Mouse (Mus musculus): Measurements from ENCODE around the gene Sun1. TPM values are rescaled to one million over a fixed set of nuclear protein-coding genes. Genes with fewer than 3 reads are reported as not detected.

Sun1 gene
- polyA plus RNA-seq, 1 experiment, result 49.0 TPM

- H3K4me3 ChIP-seq (ENCODE audit: insufficient read depth, low read length), result no peak overlapping the region
- TF ChIP-seq POLR2A (IDR thresholded peaks at IDR 0.05; ENCODE audit: low read depth, low read length) (no peak), CTCF (IDR thresholded peaks at IDR 0.05; ENCODE audit: borderline replicate concordance, insufficient read depth, low read length) (no peak)
- H3K4me1 ChIP-seq (ENCODE audit: control insufficient read depth, insufficient read depth, low read length), result no peaks in the 10 kb centered on the region
- H3K27ac ChIP-seq (ENCODE audit: insufficient read depth, low read length), result no peak overlapping the region
Measured at GRCm38 (mm10) chr5:139288591-139288990, 88.2 kb downstream of the Sun1 start.

GRCm38 (mm10) chr5:139290467-139291259 is 90.2 kb downstream of the Sun1 start:
- H3K4me1 ChIP-seq (ENCODE audit: control insufficient read depth, insufficient read depth, low read length), result no peaks in the 10 kb centered on the region

DNA sequence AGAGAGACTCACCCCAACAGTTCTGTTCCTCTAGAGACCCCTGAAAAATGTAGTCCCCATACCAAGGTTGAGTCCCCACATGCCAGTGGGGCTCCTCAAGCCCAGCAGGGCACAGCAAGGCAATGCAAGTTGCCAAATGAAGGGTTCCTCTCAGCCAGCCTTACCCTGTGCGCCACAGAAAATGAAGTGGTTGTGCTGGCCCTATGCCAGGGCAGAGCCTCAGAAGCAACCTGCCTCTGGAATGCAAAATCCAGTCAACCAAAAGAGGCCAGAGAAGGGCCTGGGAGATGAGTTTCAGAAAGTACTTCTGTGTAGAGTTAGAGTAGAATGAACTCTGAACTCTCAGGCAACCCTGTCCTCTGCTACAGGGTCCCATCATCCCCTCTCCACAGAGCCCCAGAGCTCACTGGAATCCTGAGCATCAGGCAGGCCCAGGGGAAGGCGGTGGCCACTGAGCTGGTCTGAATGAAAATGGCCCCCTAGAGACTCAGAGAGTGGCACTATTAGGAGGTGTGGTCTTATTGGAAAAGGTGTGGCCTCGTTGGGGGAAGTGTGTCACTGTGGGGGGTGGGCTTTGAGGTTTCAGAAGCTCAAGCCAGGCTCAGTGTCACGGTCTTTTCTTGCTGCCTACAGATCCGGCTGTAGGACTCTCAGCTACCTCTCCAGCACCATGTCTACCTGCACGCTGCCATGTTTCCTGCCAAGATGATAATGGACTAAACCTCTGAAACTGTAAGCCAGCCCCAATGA is 91.5 kb downstream of the Sun1 start:
- no peak overlapping the region for H3K27ac ChIP-seq (ENCODE audit: insufficient read depth, low read length)
- TF ChIP-seq CTCF (IDR thresholded peaks at IDR 0.05; ENCODE audit: borderline replicate concordance, insufficient read depth, low read length) (no peak), POLR2A (IDR thresholded peaks at IDR 0.05; ENCODE audit: low read depth, low read length) (no peak)
- H3K4me3 ChIP-seq (ENCODE audit: insufficient read depth, low read length), result no peak overlapping the region
- no peaks in the 10 kb centered on the region for H3K4me1 ChIP-seq (ENCODE audit: control insufficient read depth, insufficient read depth, low read length)

More at GRCm38 (mm10) chr5:139290467-139291259, 90.2 kb downstream of the Sun1 start:
- H3K27ac ChIP-seq (ENCODE audit: insufficient read depth, low read length), result no peak overlapping the region
- H3K4me3 ChIP-seq (ENCODE audit: insufficient read depth, low read length), result no peak overlapping the region
- TF ChIP-seq CTCF (IDR thresholded peaks at IDR 0.05; ENCODE audit: borderline replicate concordance, insufficient read depth, low read length), result no peak
- no peak for TF ChIP-seq POLR2A (IDR thresholded peaks at IDR 0.05; ENCODE audit: low read depth, low read length)

GRCm38 (mm10) chr5:139294089-139294488 is 93.7 kb downstream of the Sun1 start:
- TF ChIP-seq CTCF (IDR thresholded peaks at IDR 0.05; ENCODE audit: borderline replicate concordance, insufficient read depth, low read length) (no peak), POLR2A (IDR thresholded peaks at IDR 0.05; ENCODE audit: low read depth, low read length) (no peak)
- Histone ChIP-seq H3K4me3 (ENCODE audit: insufficient read depth, low read length) (no peak overlapping the region), H3K27ac (ENCODE audit: insufficient read depth, low read length) (no peak overlapping the region), H3K4me1 (ENCODE audit: control insufficient read depth, insufficient read depth, low read length) (no peaks in the 10 kb centered on the region)

DNA sequence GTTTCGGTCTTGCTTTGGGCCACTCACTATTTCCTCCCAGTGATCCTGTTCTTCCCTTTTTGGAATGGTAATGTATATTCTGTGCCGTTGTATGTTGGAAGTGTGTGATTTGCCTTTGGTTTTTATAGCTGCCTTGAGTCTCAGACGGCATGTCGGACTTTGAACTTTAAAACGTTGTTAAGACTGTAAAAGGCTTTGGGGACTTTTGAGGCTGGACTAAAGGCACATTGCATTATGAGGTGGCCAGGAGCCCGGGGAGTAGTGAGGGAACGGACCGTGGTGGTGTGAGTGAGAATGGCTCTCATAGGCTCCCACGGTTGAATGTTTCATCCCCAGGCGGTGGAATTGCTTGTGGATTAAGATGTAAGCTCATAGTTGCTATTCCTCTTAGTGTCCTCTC is 96.7 kb downstream of the Sun1 start:
- H3K27ac ChIP-seq (ENCODE audit: insufficient read depth, low read length), result no peak overlapping the region
- TF ChIP-seq CTCF (IDR thresholded peaks at IDR 0.05; ENCODE audit: borderline replicate concordance, insufficient read depth, low read length), result no peak
- TF ChIP-seq POLR2A (IDR thresholded peaks at IDR 0.05; ENCODE audit: low read depth, low read length), result no peak
- H3K4me1 ChIP-seq (ENCODE audit: control insufficient read depth, insufficient read depth, low read length), result no peaks in the 10 kb centered on the region
- no peak overlapping the region for H3K4me3 ChIP-seq (ENCODE audit: insufficient read depth, low read length)

DNA sequence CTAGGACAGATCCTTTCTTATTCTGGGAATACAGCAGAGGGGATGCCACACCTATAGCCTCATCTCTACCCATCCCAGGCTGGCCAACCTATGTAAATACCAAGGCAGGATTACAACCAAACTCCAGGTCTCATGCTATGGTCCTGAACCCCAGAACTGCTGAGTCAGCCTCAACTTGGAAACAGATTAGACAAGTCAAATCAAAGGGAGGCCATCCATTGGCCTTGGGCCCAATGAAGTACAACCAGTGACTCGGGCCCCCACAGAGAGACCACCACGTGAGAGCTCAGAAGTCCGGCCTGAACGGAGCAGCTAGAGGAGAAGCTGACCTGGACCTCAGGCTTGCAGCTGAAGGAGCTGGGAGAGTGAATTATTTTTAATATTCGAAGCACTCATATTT is 97.3 kb downstream of the Sun1 start:
- no peak for TF ChIP-seq POLR2A (IDR thresholded peaks at IDR 0.05; ENCODE audit: low read depth, low read length)
- no peak for TF ChIP-seq CTCF (IDR thresholded peaks at IDR 0.05; ENCODE audit: borderline replicate concordance, insufficient read depth, low read length)
- no peak overlapping the region for H3K27ac ChIP-seq (ENCODE audit: insufficient read depth, low read length)
- no peaks in the 10 kb centered on the region for H3K4me1 ChIP-seq (ENCODE audit: control insufficient read depth, insufficient read depth, low read length)
- no peak overlapping the region for H3K4me3 ChIP-seq (ENCODE audit: insufficient read depth, low read length)

Other genes starting within 250 kb of the Sun1 start
- 32.4 and 43.2 TPM in 2 replicates for gene Pdgfa, start 203.3 kb upstream of the Sun1 start, polyA plus RNA-seq (2011; ENCODE audit: insufficient read length, low read depth, missing spikeins)
- gene Prkar1b, start 50.6 kb upstream of the Sun1 start, polyA plus RNA-seq (2011; ENCODE audit: insufficient read length, low read depth, missing spikeins), result 20.4 and 31.4 TPM in 2 replicates
- 8.5 and 10.2 TPM in 2 replicates for gene Dnaaf5, start 50.4 kb upstream of the Sun1 start, polyA plus RNA-seq (2011; ENCODE audit: insufficient read length, low read depth, missing spikeins)
- gene Get4, start 51.7 kb downstream of the Sun1 start, polyA plus RNA-seq (2011; ENCODE audit: insufficient read length, low read depth, missing spikeins), result 54.6 and 61.6 TPM in 2 replicates
- gene Adap1, start 125.0 kb downstream of the Sun1 start, polyA plus RNA-seq (2011; ENCODE audit: insufficient read length, low read depth, missing spikeins), result 0.54 TPM in 1 of 2 replicates, not detected in the other
- gene Cox19, start 150.8 kb downstream of the Sun1 start, polyA plus RNA-seq (2011; ENCODE audit: insufficient read length, low read depth, missing spikeins), result 46.7 and 52.2 TPM in 2 replicates
- gene Cyp2w1, start 152.0 kb downstream of the Sun1 start, polyA plus RNA-seq (2011; ENCODE audit: insufficient read length, low read depth, missing spikeins), result not detected in 2 replicates
- gene Gpr146, start 177.1 kb downstream of the Sun1 start, polyA plus RNA-seq (2011; ENCODE audit: insufficient read length, low read depth, missing spikeins), result 0.72 and 0.88 TPM in 2 replicates
- gene C130050O18Rik, start 204.6 kb downstream of the Sun1 start, polyA plus RNA-seq (2011; ENCODE audit: insufficient read length, low read depth, missing spikeins), result 0.33 TPM in 1 of 2 replicates, not detected in the other
- 2.2 and 7.1 TPM in 2 replicates for gene Gper1, start 222.5 kb downstream of the Sun1 start, polyA plus RNA-seq (2011; ENCODE audit: insufficient read length, low read depth, missing spikeins)

Measured in embryonic fibroblast, embryonic 13.5 days (primary cell).